ENCODE assay signal across 27 mouse cellular contexts in genomic region chr7:145007216-145007615, GRCm38 (mm10).
DNase-seq lines count a peak whose midpoint lies in the region; ATAC-seq and TF ChIP-seq lines count a peak whose summit lies in the region.
"Had no signal": no experiment of that assay in that cellular context is flagged by ENCODE, and none has a peak within 500 bp of the region (broad histone marks: within the 10 kb centered on the region; RNA-seq: fewer than 3 reads in every experiment).

No protein-coding gene starts in this region.

- H3K4me3 ChIP-seq in layer of hippocampus, adult 2 months, result no peak overlapping the region
- no peak overlapping the region for H3K4me3 ChIP-seq in hindbrain, embryonic 16.5 days (ENCODE audit: low read length)
- H3K4me3 ChIP-seq: forebrain, embryonic 10.5 days; gastrocnemius, adult 2 months; heart, embryonic 10.5 days; heart, embryonic 13.5 days; hindbrain, embryonic 13.5 days had no signal

- WGBS in hindbrain, embryonic 16.5 days, result 80% methylated on average over 2 of the region's 2 CpGs

- peak; percentile 11 to 23 for DNase-seq in right cerebral cortex, adult 2 months (ENCODE audit: low spot score in 2 of 2)
- no peak for DNase-seq in right cerebral cortex, postnatal 4 days
- DNase-seq in layer of hippocampus, adult 2 months (ENCODE audit: low spot score in 2 of 2), result peak; percentile 68 to 69
- peak; percentile 38 for DNase-seq in layer of hippocampus, adult 9-11 months
- DNase-seq in gastrocnemius, postnatal 14 days, result no peak
- DNase-seq in urinary bladder, adult 2 months (ENCODE audit: low spot score), result no peak
- DNase-seq: adrenal gland, adult 2 months; adrenal gland, postnatal 14 days; B cell, adult 2 months; cerebellum, adult 11-12 months; cerebellum, adult 8-10 months; cerebellum, postnatal 10 days; forebrain, postnatal 0 days; gastrocnemius, adult 2 months; gastrocnemius, postnatal 25 days; heart, adult 18-20 months; heart, postnatal 14 days had no signal

- intact Hi-C loops in gastrocnemius, postnatal 14 days (cut with DNase I; ENCODE audit: low total_unique reads), result no loop called here

- H3K36me3 ChIP-seq in hindbrain, embryonic 16.5 days (ENCODE audit: control insufficient read depth, insufficient read depth, low read length), result no peaks in the 10 kb centered on the region
- H3K36me3 ChIP-seq: forebrain, embryonic 10.5 days; G1E; heart, embryonic 10.5 days; heart, embryonic 13.5 days; hindbrain, embryonic 13.5 days had no signal

- H3K4me2 ChIP-seq in hindbrain, embryonic 16.5 days (ENCODE audit: low read length), result no peak overlapping the region
- H3K4me2 ChIP-seq: heart, embryonic 13.5 days; hindbrain, embryonic 13.5 days had no signal

- no peaks in the 10 kb centered on the region for H3K4me1 ChIP-seq in hindbrain, embryonic 16.5 days (ENCODE audit: control insufficient read depth, insufficient read depth, low read depth, low read length)
- H3K4me1 ChIP-seq: heart, embryonic 13.5 days; hindbrain, embryonic 13.5 days had no signal

- H3K9ac ChIP-seq in hindbrain, embryonic 16.5 days (ENCODE audit: low read depth, low read length), result no peak overlapping the region
- H3K9ac ChIP-seq: forebrain, postnatal 0 days; heart, embryonic 13.5 days; hindbrain, embryonic 13.5 days had no signal

- ATAC-seq in hindbrain, embryonic 16.5 days, result no peak
- ATAC-seq: forebrain, embryonic 14.5 days; forebrain, postnatal 0 days; hindbrain, postnatal 0 days; inflammation-experienced regulatory T-cells, adult 6 months; Patski had no signal

- TF ChIP-seq CTCF in layer of hippocampus, adult 2 months (conservative IDR thresholded peaks at IDR 0.05), result no peak

- H3K27ac ChIP-seq in layer of hippocampus, adult 2 months, result no peak overlapping the region
- no peak overlapping the region for H3K27ac ChIP-seq in hindbrain, embryonic 16.5 days (ENCODE audit: low read depth, low read length)
- H3K27ac ChIP-seq: forebrain, embryonic 10.5 days; gastrocnemius, adult 2 months; heart, embryonic 10.5 days; heart, embryonic 13.5 days; hindbrain, embryonic 13.5 days; hindbrain, postnatal 0 days had no signal

- no peaks in the 10 kb centered on the region for H3K9me3 ChIP-seq in hindbrain, embryonic 16.5 days (ENCODE audit: control insufficient read depth, low read length)
- H3K9me3 ChIP-seq: forebrain, embryonic 10.5 days; G1E; heart, embryonic 10.5 days; heart, embryonic 13.5 days; hindbrain, embryonic 13.5 days had no signal

- no peaks in the 10 kb centered on the region for H3K27me3 ChIP-seq in hindbrain, embryonic 16.5 days (replicated peaks; ENCODE audit: control insufficient read depth, insufficient read depth, low read length)
- H3K27me3 ChIP-seq: hindbrain, embryonic 13.5 days; Patski had no signal

Comparison
In these comparisons a context has a peak if more than half of its experiments do, and no peak if none do; other contexts are left out.
1. DNase-seq: peak in right cerebral cortex, adult 2 months (2 of 2), layer of hippocampus, adult 2 months (2 of 2) and layer of hippocampus, adult 9-11 months (single experiment); none in right cerebral cortex, postnatal 4 days (single experiment), gastrocnemius, postnatal 14 days (single experiment) and urinary bladder, adult 2 months (single experiment).